Mouse (Mus musculus) ES-E14 (cell line): ENCODE measurements around the gene Ccna2. TPM values are rescaled to one million over a fixed set of nuclear protein-coding genes. Genes with fewer than 3 reads are reported as not detected.
A peak's percentile ranks its signal among the peaks of the same experiment; 100 is the strongest.

Source experiments
- DNase-seq: peaks from one replicate; pipeline ENCODE4 v3.0.0-alpha.2; 2013; ENCODE audit warnings: low read depth, low spot score
- H3K27ac ChIP-seq: 2 replicates; pipeline ENCODE4 v1.5.1; 2012; ENCODE audit warnings: low read depth, mild to moderate bottlenecking, low read length, moderate library complexity, mixed read lengths; ENCODE audit not compliant: poor library complexity, insufficient read depth, severe bottlenecking
- H3K36me3 ChIP-seq: 2 replicates; pipeline ENCODE4 v1.6.1; 2012; ENCODE audit warnings: mild to moderate bottlenecking, low read length, moderate library complexity, mixed read lengths; ENCODE audit not compliant: control insufficient read depth, poor library complexity, insufficient read depth, severe bottlenecking
- H3K4me1 ChIP-seq, 2 experiments: fragments of 150-350 bp in 1 of 2; sonication (generic) in 1 of 2; 2 replicates each; pipeline ENCODE4 v1.6.1; 2012; ENCODE audit warnings: low read length in 2 of 2, mild to moderate bottlenecking in 1 of 2, mixed read lengths in 1 of 2; ENCODE audit not compliant: control insufficient read depth in 2 of 2, insufficient read depth in 2 of 2, poor library complexity in 1 of 2
- H3K4me3 ChIP-seq, 2 experiments: fragments of 150-350 bp in 1 of 2; sonication (generic) in 1 of 2; 2 replicates each; pipeline ENCODE4 v1.5.1; 2012; ENCODE audit warnings: low read length in 2 of 2, low read depth in 1 of 2, mild to moderate bottlenecking in 1 of 2, mixed read lengths in 1 of 2; ENCODE audit not compliant: insufficient read depth in 1 of 2, poor library complexity in 1 of 2, severe bottlenecking in 1 of 2
- H3K9ac ChIP-seq: 2 replicates; pipeline ENCODE4 v1.6.1; 2012; ENCODE audit warnings: low read depth, mild to moderate bottlenecking, low read length, mixed read lengths; ENCODE audit not compliant: poor library complexity, insufficient read depth, severe bottlenecking
- H3K9me3 ChIP-seq: fragments of 150-350 bp; sonication (generic); 2 replicates; pipeline ENCODE4 v1.6.1; 2012; ENCODE audit warnings: low read depth, mild to moderate bottlenecking, low read length; ENCODE audit not compliant: control insufficient read depth, insufficient read depth
- CHD2 ChIP-seq: IDR thresholded peaks from 2 replicates; pipeline ENCODE4 v1.6.1; 2014; ENCODE audit warnings: mild to moderate bottlenecking, low read depth, low read length, inconsistent platforms
- HCFC1 ChIP-seq: IDR thresholded peaks from 2 replicates; pipeline ENCODE4 v1.6.1; 2012; ENCODE audit warnings: low read length, inconsistent platforms, borderline replicate concordance; ENCODE audit not compliant: insufficient read depth
- MAFK ChIP-seq: IDR thresholded peaks from 2 replicates; pipeline ENCODE4 v1.6.1; 2014; ENCODE audit warnings: mild to moderate bottlenecking, low read depth, low read length, inconsistent platforms; ENCODE audit not compliant: insufficient read depth
- ZC3H11A ChIP-seq: IDR thresholded peaks from 2 replicates; pipeline ENCODE4 v1.6.1; 2012; ENCODE audit warnings: low read depth, mild to moderate bottlenecking, inconsistent platforms, low read length, borderline replicate concordance
- ZNF384 ChIP-seq: IDR thresholded peaks from 2 replicates; pipeline ENCODE4 v1.6.1; 2012; ENCODE audit warnings: low read depth, low read length, inconsistent platforms
- in situ Hi-C, 2 experiments: fragments of 600-800 bp; cut with MboI; formaldehyde crosslinking; loops; one replicate each; pipeline ENCODE4 v1.15.1; 2025; ENCODE audit warnings: low sequenced_read_pairs in 2 of 2, inconsistent platforms in 1 of 2; ENCODE audit not compliant: unreplicated experiment in 2 of 2
- total RNA-seq: library from RNA; depleted of rRNA; stranded (reverse); fragments of 300-350 nt; gene quantifications from 2 replicates; pipeline ENCODE4 v1.2.3, GENCODE M21; 2012

The Ccna2 gene
- total RNA-seq, 1 experiment: 127 TPM

GRCm38 (mm10) chr3:36563666-36564065, 8.3 kb downstream of the Ccna2 start:
- Histone ChIP-seq H3K9ac (no peak overlapping the region), H3K4me1 (no peaks in the 10 kb centered on the region), H3K4me3 (no peak overlapping the region), H3K27ac (no peak overlapping the region), H3K9me3 (no peaks in the 10 kb centered on the region), H3K36me3 (peaks cover 25% of the 10 kb centered on the region)
- in situ Hi-C loops: no loop called here
- DNase-seq: no peak
- TF ChIP-seq CHD2: no peak
- TF ChIP-seq MAFK: no peak
- TF ChIP-seq ZC3H11A: no peak
- TF ChIP-seq ZNF384: no peak

GRCm38 (mm10) chr3:36559606-36560005, 12.3 kb downstream of the Ccna2 start:
- no peaks in the 10 kb centered on the region for H3K9me3 ChIP-seq
- H3K27ac ChIP-seq: no peak overlapping the region
- no peaks in the 10 kb centered on the region for H3K4me1 ChIP-seq
- in situ Hi-C loops: no loop called here
- DNase-seq: no peak
- no peak overlapping the region for H3K9ac ChIP-seq
- H3K36me3 ChIP-seq: peaks cover 22% of the 10 kb centered on the region
- H3K4me3 ChIP-seq: no peak overlapping the region
- TF ChIP-seq ZNF384: no peak
- no peak for TF ChIP-seq CHD2
- no peak for TF ChIP-seq MAFK
- no peak for TF ChIP-seq ZC3H11A
- TF ChIP-seq HCFC1: no peak

GRCm38 (mm10) chr3:36557601-36558000, 14.3 kb downstream of the Ccna2 start:
- in situ Hi-C loops: no loop called here
- no peak for DNase-seq
- no peak overlapping the region for H3K9ac ChIP-seq
- peaks cover 16% of the 10 kb centered on the region for H3K36me3 ChIP-seq
- no peak overlapping the region for H3K27ac ChIP-seq
- no peaks in the 10 kb centered on the region for H3K9me3 ChIP-seq
- TF ChIP-seq CHD2 (no peak), MAFK (no peak), ZC3H11A (no peak), HCFC1 (no peak), ZNF384 (no peak)
- H3K4me3 ChIP-seq: no peak overlapping the region
- H3K4me1 ChIP-seq: no peaks in the 10 kb centered on the region

- H3K27ac ChIP-seq: no peak within 1 kb of the TSS
- peaks cover 11% of the 10 kb centered on the region for H3K36me3 ChIP-seq
- no peaks in the 10 kb centered on the region for H3K9me3 ChIP-seq
- no peak for TF ChIP-seq MAFK
- TF ChIP-seq HCFC1: 0 out of 2 replicates have a peak, but pooled peaks have one; percentile 66
- TF ChIP-seq ZC3H11A: no peak
- no peak for TF ChIP-seq ZNF384
- peak; percentile 76 for DNase-seq
- H3K4me3 ChIP-seq: peak within 1 kb of the TSS; percentile 88 to 91
- H3K9ac ChIP-seq: peak within 1 kb of the TSS; percentile 95
- H3K4me1 ChIP-seq: peaks cover 0 to 3% of the 10 kb centered on the region in 2 experiments; a peak in 1 of 4 replicates
- in situ Hi-C loops: no loop called here
These were observed 19.4 kb downstream of the Ccna2 start, which contains the start of gene Exosc9 for GRCm38 (mm10) chr3:36552406-36553047. TSS of gene Exosc9 (plus strand) at chr3:36552606.
